Mouse (Mus musculus): Measurements from ENCODE around the gene Hoxa1.

Gene Hoxa1

GRCm38 (mm10) chr6:52189909-52190308, 31.8 kb upstream of the Hoxa1 start:
- DNase-seq (ENCODE audit: low spot score) = no peak

GRCm38 (mm10) chr6:52189172-52189591, 31.1 kb upstream of the Hoxa1 start:
- DNase-seq (ENCODE audit: low spot score) = peak; percentile 95

GRCm38 (mm10) chr6:52186500-52186899, 28.4 kb upstream of the Hoxa1 start:
- DNase-seq (ENCODE audit: low spot score) = no peak

- no peak for DNase-seq (ENCODE audit: low spot score)
Measured at GRCm38 (mm10) chr6:52185834-52186233, 27.7 kb upstream of the Hoxa1 start.

- DNase-seq (ENCODE audit: low spot score) = peak; percentile 85
Measured at GRCm38 (mm10) chr6:52185222-52185621, 27.1 kb upstream of the Hoxa1 start.

- DNase-seq (ENCODE audit: low spot score) = peak; percentile 76
Measured at GRCm38 (mm10) chr6:52184668-52185067, 26.6 kb upstream of the Hoxa1 start.

GRCm38 (mm10) chr6:52183311-52184080, 25.4 kb upstream of the Hoxa1 start:
- DNase-seq (ENCODE audit: low spot score) = no peak

GRCm38 (mm10) chr6:52182793-52183192, 24.7 kb upstream of the Hoxa1 start:
- DNase-seq (ENCODE audit: low spot score) = no peak

- no peak for DNase-seq (ENCODE audit: low spot score)
Measured at GRCm38 (mm10) chr6:52182030-52182429, 23.9 kb upstream of the Hoxa1 start.

- DNase-seq (ENCODE audit: low spot score) = no peak
Measured at GRCm38 (mm10) chr6:52180726-52181125, 22.6 kb upstream of the Hoxa1 start.

- no peak for DNase-seq (ENCODE audit: low spot score)
Measured at GRCm38 (mm10) chr6:52180213-52180710, 22.1 kb upstream of the Hoxa1 start.

- no peak for DNase-seq (ENCODE audit: low spot score)
Measured at GRCm38 (mm10) chr6:52179690-52180089, 21.6 kb upstream of the Hoxa1 start.

GRCm38 (mm10) chr6:52178918-52179665, 21.0 kb upstream of the Hoxa1 start:
- no peak for DNase-seq (ENCODE audit: low spot score)

GRCm38 (mm10) chr6:52177806-52178205, 19.7 kb upstream of the Hoxa1 start:
- DNase-seq (ENCODE audit: low spot score) = no peak

GRCm38 (mm10) chr6:52177061-52177735, 19.1 kb upstream of the Hoxa1 start, which contains the start of gene 5730596B20Rik:
5730596B20Rik (plus strand) TSS chr6:52177498.
- no peak for DNase-seq (ENCODE audit: low spot score)

- no peak for DNase-seq (ENCODE audit: low spot score)
Measured at GRCm38 (mm10) chr6:52176391-52176790, 18.3 kb upstream of the Hoxa1 start.

GRCm38 (mm10) chr6:52175864-52176263, 17.7 kb upstream of the Hoxa1 start:
- no peak for DNase-seq (ENCODE audit: low spot score)

- no peak for DNase-seq (ENCODE audit: low spot score)
Measured at GRCm38 (mm10) chr6:52174968-52175751, 17.0 kb upstream of the Hoxa1 start.

- no peak for DNase-seq (ENCODE audit: low spot score)
Measured at GRCm38 (mm10) chr6:52173648-52174047, 15.5 kb upstream of the Hoxa1 start.

- DNase-seq (ENCODE audit: low spot score) = peak; percentile 88
Measured at GRCm38 (mm10) chr6:52172501-52172900, 14.4 kb upstream of the Hoxa1 start.

GRCm38 (mm10) chr6:52171938-52172337, 13.8 kb upstream of the Hoxa1 start:
- no peak for DNase-seq (ENCODE audit: low spot score)

GRCm38 (mm10) chr6:52171331-52171730, 13.2 kb upstream of the Hoxa1 start:
- DNase-seq (ENCODE audit: low spot score) = peak; percentile 65
